Mouse (Mus musculus) adipocyte (in vitro differentiated cells): Measurements from ENCODE around the gene Vmn1r40.

Source experiments
- DNase-seq: peaks from one replicate; pipeline ENCODE4 v3.0.0-alpha.2; 2016; ENCODE audit warnings: low spot score

Gene Vmn1r40

DNA sequence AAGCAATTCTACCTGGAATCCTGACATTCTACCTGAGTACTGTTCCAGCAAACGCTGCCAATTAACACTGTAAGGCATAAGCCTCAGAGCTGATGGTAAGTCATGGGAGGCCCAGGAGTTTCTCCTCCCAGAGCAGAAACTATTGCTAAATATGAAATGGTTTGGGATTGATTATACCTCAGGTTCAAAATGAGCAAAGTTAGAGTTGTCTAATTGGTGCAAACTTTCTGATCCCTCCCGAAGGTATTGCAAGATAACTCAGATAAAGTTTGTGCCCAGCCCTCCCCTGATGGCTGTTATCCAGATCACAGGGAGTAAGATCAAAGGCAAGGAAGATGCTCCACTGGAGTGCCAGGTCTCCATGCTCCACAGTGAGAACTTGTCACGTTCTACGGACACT is at the start of gene Vmn1r40:
TSS of gene Vmn1r40 (plus strand) at position 301 of the 400 bp plus-strand sequence.
- DNase-seq, result no peak

DNA sequence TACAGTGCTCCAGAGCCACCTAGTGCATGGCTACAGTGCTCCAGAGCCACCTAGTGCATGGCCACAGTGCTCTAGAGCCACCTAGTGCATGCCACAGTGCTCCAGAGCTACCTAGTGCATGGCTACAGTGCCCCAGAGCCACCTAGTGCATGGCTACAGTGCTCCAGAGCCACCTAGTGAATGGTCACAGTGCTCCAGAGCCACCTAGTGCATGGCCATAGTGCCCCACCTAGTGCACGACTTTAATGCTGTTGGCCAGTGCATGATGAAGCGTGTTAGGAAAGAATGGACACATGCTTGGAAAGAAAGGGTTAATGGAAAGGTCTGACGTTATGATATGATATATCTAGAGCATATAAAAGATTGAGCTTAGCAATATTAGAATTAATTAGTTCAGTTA is 49.0 kb upstream of the Vmn1r40 start:
- no peak for DNase-seq

DNA sequence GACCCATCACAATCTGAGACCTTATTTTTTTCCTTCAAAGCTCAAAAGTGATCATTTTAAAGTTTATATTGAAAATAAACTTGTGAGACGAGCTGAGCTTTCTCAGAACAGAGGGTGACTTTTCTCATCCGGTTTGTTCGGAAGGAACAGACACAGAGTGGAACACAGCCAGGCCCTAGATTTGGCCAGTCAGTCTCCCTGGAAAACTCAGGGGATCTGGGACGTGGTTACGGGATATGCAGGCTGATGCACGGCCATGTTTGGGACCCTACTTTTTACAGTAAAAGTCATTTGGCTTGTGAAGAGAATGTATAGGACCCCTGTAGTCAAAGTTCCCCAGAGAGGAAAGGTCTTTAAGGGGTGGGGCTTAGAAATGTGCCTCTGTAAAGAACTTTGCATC is 48.4 kb upstream of the Vmn1r40 start:
- no peak for DNase-seq

DNA sequence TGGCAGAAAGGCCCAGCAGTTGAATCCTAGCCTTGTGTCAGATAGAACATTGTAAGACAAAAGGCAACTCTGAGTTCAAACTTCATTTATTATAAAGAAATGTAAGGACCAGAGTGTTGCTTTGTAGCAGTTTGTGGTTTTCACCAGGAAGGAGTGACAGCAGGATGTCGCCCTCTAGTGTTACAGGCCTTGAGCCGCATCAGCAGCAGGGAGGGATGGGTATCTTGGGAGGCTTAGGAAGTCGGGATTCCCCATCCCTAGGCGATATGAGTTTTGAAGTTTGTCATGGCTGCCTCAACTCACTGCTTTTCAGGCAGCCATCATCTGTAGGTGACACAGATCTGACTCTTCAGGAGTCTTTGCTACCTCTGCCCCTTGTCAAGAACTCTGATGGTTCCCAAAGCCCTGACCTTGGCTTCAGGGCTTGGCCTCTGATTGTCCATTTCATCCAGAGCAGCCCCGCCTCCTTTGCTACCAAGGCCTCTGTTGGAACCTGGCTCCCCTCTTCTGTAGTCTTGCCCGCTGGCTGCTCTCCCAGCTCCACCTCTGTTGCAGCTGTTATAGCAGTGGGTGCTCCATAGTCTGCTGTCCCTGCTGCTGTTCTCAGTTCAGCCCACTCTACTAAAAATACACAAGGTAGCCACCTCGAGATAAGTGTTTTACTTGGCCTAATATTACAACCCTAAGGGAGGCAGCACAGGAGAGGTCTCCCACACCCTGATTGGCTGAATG is 47.5 kb upstream of the Vmn1r40 start:
- DNase-seq, result peak; percentile 64

DNA sequence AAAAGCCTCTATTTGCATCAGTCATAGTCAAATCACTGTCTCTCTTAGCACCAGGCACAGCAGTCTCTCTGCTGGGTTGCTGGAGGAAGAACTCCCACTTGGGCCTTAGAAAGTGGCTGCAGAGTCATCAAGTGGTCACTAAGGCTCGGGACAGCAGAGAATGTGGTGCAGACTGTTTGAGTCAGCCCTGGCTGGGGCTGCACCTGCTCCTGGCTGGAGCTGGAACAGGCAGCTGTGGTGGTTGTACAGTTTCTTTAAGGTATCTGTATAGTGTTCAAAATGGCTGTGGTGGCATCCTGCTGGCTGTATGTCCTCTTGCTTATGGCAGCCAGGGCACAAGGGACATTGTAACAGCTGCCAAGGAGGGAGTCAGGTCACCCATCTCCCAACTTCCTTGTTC is 46.9 kb upstream of the Vmn1r40 start:
- DNase-seq, result no peak

DNA sequence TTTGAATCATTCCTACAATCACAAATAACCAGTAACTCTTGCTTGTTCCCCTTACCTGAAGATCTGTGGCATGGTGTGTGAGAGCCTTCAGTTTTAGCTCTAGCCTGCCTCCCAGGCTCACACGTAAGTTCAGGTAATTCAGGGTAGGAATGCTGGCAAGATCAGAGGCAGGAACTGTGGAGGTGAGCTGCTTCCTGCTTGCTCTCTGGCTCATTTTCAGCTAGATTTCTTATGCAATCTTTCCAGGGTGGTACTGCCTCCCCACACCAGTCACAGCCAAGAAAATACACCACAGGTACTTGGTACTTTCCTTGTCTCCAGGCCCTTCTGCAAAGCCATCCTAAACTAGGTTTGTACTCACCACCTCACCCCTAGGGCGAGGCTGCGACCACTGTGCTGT is 44.8 kb upstream of the Vmn1r40 start:
- DNase-seq, result no peak

DNA sequence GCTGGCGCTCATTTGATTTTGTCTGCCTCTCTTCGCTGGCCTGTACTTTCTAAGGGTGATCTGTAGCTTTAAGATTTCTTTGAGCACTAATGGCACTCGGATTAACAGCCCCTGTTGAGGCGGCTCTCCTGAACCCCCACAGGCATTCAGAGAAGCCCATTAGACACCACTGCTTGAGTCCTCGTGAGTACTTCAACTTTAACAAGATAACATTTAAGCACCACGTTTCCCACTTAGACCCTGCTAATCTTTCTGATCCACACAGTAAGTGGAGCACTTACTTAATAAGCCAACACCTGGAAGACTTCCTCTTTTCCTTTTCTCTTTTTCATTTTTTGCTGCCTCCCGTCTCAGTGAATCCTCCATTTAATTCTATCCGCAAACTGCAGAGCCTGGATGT is 42.2 kb upstream of the Vmn1r40 start:
- DNase-seq, result no peak

DNA sequence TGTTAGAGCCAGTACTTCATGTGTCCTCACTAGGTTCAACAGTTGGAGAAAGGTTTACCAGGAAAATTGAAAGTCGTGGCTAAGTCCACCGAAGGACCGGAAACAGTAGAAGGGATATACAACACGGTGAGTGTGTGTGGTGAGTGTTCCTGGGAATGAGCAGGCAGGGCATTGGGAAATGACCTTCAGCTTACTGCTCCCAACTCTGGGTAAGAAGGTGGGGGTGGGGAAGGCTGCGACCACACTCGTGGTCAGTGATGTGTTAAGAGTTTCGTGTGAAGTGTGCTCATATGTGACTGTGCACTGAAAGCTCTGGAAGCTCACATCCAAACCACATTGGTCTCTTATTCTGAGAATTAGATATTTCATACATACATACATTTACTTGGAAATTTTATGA is 41.7 kb upstream of the Vmn1r40 start:
- no peak for DNase-seq

DNA sequence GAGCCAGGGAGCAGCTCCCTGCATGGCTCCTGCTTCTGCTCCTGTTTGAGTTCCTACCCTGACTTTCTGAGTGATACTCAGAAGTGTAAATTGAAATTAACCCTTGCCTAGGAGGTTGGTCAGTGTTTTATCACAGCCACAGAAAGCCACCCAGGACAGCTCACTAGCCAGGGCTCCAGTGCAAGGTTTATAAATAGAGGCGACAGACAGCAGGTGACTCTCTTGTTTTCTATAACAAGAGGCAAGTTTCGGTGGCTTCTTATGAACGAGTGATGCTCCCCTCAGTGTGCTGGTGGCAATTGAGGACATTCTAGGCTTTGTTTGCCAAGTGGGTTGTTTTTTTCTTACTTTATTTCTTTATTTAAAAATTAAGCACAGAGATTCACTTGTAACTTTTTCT is 40.4 kb upstream of the Vmn1r40 start:
- no peak for DNase-seq

DNA sequence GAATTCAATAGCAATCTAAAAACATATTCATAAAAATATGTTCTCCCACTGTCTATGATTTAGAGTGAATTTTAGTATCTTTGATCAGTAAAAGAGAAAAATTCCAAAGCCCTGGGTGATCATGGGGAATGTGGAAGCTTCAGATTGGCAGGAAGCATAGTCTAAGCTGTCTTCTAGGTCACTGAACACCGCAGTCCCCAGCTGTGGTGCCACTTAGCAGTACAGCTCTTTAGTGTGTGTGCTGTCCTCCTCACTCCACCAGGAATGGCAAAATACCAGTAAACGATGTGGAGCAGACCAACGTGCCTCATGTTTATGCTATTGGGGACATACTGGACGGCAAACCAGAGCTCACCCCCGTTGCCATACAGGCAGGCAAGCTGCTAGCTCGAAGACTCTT is 37.8 kb upstream of the Vmn1r40 start:
- DNase-seq, result no peak

DNA sequence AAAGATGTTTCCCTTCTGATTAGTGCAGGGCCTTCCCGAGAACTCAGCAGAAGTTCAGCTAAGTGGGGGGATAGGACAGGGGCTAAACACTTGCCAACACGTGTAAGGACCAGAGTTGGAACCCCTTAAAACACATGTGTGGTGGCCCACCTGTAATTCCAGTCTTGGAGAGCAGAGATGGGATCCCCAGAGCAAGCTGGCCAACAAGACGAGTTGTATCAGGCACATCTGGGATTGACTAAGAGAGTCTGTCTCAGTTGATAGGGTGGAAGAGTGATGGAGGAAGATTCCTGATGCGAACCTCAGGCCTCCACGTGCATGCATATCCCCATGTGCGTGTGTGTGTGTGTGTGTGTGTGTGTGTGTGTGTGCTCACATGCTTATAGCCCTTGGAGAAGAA is 35.9 kb upstream of the Vmn1r40 start:
- DNase-seq, result no peak

DNA sequence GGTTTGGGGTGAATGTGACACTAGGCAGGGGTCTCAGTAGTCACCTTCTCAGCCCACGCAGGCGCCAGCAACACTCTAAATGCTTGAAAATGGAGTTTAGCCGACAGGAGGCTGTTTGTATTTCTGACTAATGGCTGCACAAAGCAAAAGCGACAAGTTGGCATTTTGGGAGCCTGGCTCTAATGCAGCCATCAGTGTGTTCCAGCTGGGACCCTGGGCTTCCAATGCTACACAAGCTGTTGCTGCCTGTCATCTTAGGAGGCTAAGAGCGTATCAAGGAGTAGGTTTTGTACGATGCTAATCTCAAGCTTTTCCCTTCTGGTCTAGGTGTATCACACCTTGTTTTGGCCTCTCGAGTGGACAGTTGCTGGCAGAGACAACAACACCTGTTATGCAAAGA is 34.7 kb upstream of the Vmn1r40 start:
- DNase-seq, result no peak

DNA sequence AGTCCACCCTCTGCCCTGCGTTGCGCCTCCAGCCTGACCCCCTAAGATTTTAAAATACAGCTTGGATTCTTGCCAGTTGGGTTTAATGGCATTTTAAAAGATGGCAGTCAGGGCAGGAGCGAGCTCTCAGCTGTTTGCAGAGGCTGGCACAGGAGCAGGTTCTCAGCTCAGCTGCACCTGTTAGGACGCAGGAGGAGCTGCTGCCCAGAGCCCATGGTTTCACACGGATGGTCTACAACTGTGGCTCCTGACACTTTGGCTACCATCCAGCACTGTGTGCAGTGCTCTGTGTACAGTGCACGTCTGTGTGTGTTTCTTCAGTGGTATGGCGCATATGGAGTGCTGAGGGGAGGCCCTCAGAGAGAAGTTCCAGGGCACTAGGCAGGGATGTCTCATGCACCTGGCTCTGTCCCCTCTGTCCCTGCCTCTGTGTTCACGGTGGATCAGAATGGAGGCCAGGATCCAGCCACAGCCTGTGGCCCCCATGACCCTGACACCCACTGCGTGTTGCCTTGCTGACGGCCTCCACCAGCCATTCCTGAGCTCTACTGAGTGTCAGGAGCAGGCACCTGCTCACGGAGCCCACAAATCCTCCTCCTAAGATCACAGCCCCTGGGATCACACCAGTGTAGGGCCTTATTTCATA is 34.1 kb upstream of the Vmn1r40 start:
- DNase-seq, result no peak

DNA sequence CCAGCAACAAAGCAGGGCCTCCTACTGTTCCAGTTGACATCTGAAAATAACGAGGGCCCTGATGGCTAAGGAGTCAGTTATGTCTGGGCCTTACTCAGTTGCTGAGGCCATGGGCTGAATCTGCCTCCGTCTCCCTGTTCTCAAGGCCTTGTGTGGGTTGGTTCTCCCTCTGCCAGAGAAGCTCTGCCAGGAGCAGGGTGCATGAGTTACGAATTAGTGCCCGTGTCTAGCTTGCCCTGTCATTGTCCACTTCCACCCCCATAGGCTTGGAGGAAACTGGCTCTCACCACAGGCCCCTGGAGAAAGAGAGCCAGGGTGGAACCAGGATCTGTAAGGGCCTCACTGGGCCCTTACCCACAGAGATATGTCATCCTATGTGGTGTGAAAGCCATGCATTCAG is 28.8 kb upstream of the Vmn1r40 start:
- no peak for DNase-seq

DNA sequence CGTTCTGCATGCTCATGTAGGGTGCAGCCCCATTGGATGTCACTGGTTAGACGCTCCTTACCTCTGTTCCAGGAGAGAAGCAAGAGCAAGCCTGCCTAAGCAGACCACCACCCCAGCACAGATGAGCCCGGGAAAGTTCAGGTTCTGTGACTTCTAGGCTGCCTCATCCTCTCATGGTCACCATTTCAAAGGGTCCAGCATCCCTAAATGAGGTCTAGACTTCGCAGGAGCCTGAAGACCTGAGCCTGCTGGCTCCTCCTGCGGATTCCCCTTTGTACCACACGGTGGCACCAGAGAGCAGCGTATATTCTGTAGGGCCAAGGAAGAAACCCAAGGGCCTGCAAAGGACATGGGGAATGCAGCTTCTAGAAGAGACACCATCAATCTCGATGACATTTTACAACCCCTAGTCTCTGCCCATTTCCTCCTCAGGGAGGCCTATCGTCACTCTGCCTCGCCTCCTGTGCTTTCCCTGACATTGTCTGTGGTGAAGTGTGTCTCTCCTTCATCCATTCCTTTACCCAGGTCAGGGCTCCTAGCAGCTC is 28.0 kb upstream of the Vmn1r40 start:
- peak; percentile 86 for DNase-seq

DNA sequence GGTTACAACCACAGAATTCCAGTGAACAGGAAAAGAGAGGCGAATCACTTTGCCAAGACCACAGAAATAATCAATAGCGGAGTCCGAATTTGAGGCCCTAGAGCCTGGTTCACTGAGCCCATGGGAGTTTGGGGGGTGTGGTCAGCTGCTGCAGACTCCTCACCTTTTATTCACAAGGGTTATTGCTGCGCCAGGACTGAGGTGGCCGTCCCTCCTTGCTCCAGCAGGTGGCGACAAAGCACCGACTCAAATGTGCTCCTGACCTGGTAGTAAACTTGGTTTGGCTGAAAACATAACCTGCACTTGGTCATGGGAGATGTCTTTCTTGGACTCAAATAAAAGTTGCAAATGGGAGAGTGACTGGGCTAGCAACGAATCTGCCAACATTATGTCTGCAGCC is 27.2 kb upstream of the Vmn1r40 start:
- DNase-seq, result peak; percentile 91

DNA sequence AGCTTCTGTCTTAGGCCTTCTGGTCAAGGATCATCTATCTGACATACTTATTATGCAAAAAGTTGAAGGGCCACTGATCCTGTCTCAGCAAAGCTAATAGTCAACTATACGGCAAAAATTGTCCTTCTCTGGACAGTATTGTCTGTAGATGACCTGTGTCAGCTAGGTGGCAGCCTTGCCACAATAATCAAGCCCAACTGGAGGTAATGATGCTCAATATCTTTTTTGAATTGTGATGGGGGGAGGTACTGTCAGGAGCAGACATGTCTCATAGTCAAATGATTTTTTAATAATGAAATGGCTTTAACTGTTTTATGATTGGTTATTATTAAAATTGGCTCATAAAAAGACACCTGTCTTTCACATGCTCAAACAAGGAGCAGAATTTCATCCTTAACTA is 23.1 kb upstream of the Vmn1r40 start:
- DNase-seq, result peak; percentile 77

DNA sequence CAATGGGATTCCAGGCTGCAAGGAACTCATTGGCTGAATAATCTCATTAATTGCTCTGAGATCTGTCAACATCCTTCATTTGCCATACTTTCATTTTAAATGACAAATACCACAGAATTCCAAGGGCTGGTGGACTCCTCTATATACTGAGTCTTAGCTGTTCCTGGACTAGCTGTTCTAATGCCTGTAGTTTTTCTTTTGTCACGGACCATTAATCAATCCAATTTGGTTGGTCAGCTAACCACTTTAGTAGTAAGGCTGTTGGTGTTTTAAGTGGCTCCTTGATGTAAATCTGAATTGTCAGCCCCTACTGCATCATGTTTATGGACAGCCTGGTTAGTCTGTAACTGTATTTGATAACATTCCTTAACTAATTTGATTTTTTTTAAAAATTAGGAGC is 20.2 kb upstream of the Vmn1r40 start:
- DNase-seq, result no peak

DNA sequence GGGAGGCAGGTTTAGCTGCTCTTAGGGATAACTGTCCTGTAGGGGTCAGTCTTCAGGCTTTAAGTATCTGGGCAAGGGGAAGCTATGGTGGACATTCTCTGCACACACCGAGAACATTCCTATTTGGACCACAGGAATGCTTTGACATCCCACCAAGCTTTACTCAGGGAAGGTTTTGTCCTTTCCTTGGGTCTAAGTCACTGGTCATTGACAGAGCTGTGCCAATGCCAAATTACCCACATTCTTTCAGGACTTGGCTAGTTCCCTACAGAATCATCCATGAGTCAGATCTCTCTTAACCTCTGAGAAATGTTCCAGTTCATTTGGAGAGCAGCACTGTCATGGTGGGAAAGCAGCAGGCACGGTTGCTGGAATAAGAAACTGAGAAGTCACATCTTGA is 716 bp upstream of the Vmn1r40 start:
- peak; percentile 45 for DNase-seq

DNA sequence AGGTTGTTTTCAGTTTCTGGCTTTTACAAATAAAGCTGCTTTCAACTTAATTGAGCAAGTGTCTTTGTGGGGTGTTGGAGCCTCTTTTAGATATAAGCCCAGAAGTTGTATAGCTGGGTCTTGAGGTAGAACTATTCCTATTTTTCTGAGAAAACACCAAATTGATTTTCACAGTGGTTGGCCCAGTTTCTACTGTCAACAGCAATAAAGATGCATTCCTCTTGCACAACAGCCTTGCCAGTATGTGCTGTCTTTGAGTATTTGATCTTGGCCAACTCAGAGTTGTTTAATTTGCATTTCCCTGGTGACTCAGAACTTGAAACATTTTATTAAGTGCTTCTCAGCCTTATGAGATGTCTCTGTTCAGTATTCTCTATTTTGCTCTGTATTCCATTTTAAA is 10.7 kb downstream of the Vmn1r40 start:
- DNase-seq, result peak; percentile 24

DNA sequence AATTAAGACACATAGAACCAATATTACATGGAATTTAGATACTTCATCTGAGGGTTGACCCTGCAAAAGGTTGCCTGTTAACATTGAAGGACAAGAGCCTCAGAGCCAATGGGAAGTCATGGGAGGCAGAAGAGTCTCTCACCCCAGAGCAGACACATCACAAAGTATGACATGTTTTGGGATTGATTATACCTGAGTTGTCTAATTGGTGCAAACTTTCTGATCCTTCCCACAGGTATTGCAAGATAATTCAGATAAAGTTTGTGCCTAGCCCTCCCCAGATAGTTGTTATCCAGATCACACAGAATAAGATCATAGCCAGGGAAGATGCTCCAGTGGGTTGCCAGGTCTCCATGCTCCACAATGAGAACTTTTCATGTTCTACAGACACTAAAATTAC is 33.1 kb downstream of the Vmn1r40 start, which contains the start of gene Vmn1r41:
TSS of gene Vmn1r41 (plus strand) at position 301 of the 400 bp plus-strand sequence.
- no peak for DNase-seq

DNA sequence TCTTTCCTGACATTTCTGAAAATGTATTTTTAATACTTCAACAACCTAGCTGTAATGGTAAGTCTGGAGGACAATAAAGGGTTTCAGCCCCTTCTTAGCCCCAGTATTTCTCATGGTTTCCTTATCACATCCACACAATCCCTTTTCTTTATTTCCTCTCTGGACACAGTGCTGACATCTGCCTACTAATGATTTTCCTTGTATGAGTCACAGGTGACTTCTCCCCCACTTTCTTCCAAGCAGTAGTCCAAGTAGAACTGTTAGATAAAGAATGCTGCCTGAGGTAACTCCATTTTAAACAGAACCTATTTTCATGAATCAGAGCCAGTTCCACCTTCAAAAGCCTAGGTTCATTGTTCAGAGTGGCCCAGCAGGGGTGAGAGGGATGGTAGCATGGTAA is 35.5 kb downstream of the Vmn1r40 start:
- peak; percentile 21 for DNase-seq
